Mouse (Mus musculus): ENCODE data around the gene Olfr922.

DNA sequence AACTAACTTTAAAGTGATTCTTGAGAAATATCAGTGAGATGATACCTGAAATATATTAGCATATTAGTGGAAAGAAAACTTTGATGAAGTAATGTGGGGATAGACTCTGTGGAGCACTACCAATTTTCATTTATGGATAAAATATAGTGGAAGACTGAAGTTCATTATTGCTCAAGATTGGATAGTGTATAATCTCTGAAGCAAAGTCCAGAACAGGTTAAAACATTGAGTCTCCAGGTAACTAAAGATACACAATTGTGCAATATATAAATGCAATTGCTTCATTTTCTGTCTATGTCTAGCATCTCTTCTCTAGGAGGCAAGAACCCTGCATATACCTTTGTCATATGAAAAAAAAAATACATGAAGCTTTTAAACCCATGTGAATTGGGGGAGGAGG, 41.6 kb upstream of the Olfr922 start, which contains the start of gene Olfr921:
- TF ChIP-seq CTCF (IDR thresholded peaks at IDR 0.05; ENCODE audit: control insufficient read depth, insufficient read depth, insufficient read length) (no peak), MYOD1 (IDR thresholded peaks at IDR 0.05; ENCODE audit: control insufficient read depth, insufficient read length, low read depth) (no peak), USF1 (IDR thresholded peaks at IDR 0.05; ENCODE audit: low read depth) (no peak)
